Mouse (Mus musculus): ENCODE measurements at regions not wholly inside any gene's neighbourhood (a gene's known extent, or its start where the extent isn't known, plus 50 kb on each side); places are given as distances from the start of the nearest gene placed in this dataset.
A peak's percentile ranks its signal among the peaks of the same experiment; 100 is the strongest.

DNA sequence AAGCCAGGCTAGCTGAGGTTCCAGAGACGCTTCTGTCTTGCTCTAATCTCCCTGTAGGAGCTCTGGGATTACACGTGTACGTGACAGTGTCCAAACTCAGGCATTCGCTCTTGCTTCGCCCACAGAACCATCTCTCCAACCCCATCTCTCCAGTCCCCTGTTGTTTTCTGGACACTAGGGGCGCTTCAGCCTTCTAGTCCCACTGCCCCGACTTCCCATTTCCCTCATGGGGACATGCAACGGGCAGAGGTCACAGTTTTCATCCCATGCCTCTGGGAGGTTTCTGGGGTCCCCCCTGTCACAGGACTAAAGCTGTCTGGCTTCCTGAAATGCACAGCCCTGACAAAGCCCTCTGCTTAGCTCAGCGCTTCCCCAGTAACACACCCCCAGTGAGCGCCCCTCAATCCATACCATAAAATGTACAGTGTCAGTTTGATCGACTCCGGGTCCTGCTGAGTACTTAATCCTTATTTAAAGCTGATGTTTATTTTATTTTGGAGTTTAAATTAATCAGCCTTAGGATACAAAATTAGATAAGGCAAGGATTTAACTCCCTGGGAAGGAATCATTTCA, 208.9 kb upstream of the Kcnab2 start:
- Histone ChIP-seq H3K36me3 (ENCODE audit: control insufficient read depth, insufficient read depth, low read length) (no peaks in the 10 kb centered on the region), H3K4me2 (ENCODE audit: low read length) (no peak overlapping the region), H3K9ac (ENCODE audit: low read length) (no peak overlapping the region), H3K9me3 (replicated peaks; ENCODE audit: control insufficient read depth, low read length) (no peaks in the 10 kb centered on the region), H3K27ac (ENCODE audit: low read depth, low read length) (no peak overlapping the region), H3K27me3 (replicated peaks; ENCODE audit: control insufficient read depth, insufficient read depth, low read length) (no peaks in the 10 kb centered on the region), H3K4me1 (ENCODE audit: control insufficient read depth, insufficient read depth, low read length) (no peaks in the 10 kb centered on the region), H3K4me3 (ENCODE audit: low read depth, low read length) (no peak overlapping the region)
- no peak for ATAC-seq
- WGBS: 44% methylated on average over 12 of the region's 12 CpGs
- DNase-seq (ENCODE audit: low spot score): no peak

DNA sequence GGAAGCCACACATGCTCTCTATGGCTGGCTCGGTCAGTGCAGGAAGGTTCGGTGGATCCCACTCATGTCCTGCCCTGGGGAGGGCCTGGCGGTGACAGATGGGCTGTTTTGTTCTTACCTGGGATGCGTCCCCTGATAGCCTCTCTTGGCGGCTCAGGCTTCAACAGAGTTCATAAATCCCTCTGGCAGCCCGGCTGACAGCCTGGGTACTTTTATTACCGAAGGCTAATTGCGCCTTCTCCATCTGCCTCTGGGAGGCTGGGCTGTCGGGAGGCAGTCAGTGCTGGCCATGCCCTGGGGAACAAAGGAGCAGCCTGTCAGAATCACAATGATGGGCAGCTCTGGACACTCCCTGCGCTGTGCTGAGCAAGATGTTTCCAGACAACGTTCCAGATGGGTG, 196.5 kb upstream of the Kcnab2 start:
- Histone ChIP-seq H3K36me3 (ENCODE audit: control insufficient read depth, insufficient read depth, low read length) (no peaks in the 10 kb centered on the region), H3K4me1 (ENCODE audit: control insufficient read depth, insufficient read depth, low read length) (0 out of 2 replicates have a peak, but pooled peaks cover 3% of the 10 kb centered on the region), H3K27ac (ENCODE audit: low read depth, low read length) (peak overlapping the region; percentile 11; the same call in 1 of the 2 replicates), H3K4me3 (ENCODE audit: low read depth, low read length) (no peak overlapping the region), H3K27me3 (replicated peaks; ENCODE audit: control insufficient read depth, insufficient read depth, low read length) (no peaks in the 10 kb centered on the region), H3K9me3 (replicated peaks; ENCODE audit: control insufficient read depth, low read length) (no peaks in the 10 kb centered on the region), H3K4me2 (ENCODE audit: low read length) (no peak overlapping the region), H3K9ac (ENCODE audit: low read length) (no peak overlapping the region)
- ATAC-seq: peak; percentile 60; the same call in 1 of the 2 replicates
- 43% methylated on average over 11 of the region's 11 CpGs for WGBS
- DNase-seq (ENCODE audit: low spot score): peak; percentile 62

DNA sequence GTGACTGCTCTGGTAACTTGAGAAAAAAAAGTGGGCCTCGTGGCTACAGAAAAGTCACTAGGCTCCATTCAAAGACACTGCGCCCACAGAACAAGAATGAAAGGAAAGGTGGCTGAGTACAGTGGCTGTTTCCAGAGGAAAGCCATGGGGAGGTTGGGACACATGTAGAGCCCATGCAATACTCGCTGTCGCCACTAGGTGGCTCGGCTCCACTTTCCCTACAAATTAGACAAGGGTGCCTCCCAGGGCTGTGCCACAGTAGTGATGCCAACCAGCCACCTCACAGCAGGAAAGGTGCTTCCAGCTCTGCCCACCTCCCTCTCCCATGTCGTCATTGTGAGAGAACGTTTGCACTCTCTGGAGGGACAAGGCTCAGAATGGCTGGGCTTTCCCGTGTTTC, 185.8 kb upstream of the Kcnab2 start:
- H3K27ac ChIP-seq (ENCODE audit: low read depth, low read length): no peak overlapping the region
- 0 out of 2 replicates have a peak, but pooled peaks cover 2% of the 10 kb centered on the region for H3K9me3 ChIP-seq (replicated peaks; ENCODE audit: control insufficient read depth, low read length)
- H3K36me3 ChIP-seq (ENCODE audit: control insufficient read depth, insufficient read depth, low read length): no peaks in the 10 kb centered on the region
- ATAC-seq (no peak), DNase-seq (ENCODE audit: low spot score) (no peak)
- WGBS: 45% methylated on average over 8 of the region's 8 CpGs
- H3K27me3 ChIP-seq (replicated peaks; ENCODE audit: control insufficient read depth, insufficient read depth, low read length): no peaks in the 10 kb centered on the region
- no peak overlapping the region for H3K4me3 ChIP-seq (ENCODE audit: low read depth, low read length)
- no peak overlapping the region for H3K9ac ChIP-seq (ENCODE audit: low read length)
- no peaks in the 10 kb centered on the region for H3K4me1 ChIP-seq (ENCODE audit: control insufficient read depth, insufficient read depth, low read length)
- H3K4me2 ChIP-seq (ENCODE audit: low read length): no peak overlapping the region

DNA sequence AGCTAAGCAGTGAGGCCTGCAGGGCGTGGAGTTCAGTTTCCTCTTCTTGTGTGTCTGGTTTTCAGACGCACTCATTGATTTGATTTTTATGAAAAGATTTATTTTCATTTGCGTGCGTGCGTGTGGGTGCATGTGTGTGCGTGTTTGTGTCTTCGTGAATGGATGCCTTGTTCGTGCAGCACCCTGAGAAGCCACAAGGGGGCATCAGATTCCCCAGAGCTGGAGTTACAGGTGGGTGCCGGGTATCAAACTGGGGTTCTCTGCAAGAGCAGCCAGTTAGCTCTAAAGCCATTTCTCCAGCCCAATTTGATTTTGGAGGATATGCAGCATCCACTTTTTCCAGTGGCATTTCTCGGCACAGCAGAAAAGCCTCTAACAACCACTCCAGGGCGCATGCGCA, 185.4 kb upstream of the Kcnab2 start:
- 96% methylated on average over 12 of the region's 12 CpGs for WGBS
- Histone ChIP-seq H3K4me2 (ENCODE audit: low read length) (no peak overlapping the region), H3K9me3 (replicated peaks; ENCODE audit: control insufficient read depth, low read length) (0 out of 2 replicates have a peak, but pooled peaks cover 2% of the 10 kb centered on the region)

DNA sequence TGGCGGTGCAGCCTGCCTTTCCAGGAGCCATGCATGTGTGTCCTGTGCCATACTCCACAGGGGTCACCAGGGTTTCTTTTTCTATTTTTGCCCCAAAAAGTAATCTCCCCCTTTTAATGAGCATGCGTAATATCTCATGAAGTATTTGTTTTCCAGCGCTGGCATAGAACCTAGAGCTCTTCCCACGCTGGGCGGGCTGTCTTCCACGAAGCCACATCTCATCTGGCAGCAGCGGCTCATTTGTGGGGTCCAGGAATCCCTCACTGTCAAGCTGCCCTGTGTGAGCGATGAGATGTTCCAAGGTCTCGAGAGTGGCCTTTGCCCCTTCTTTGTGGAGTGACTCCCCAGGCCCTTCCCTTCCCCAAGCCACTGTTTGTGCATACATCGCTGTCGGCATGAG, 184.8 kb upstream of the Kcnab2 start:
- Histone ChIP-seq H3K9me3 (replicated peaks; ENCODE audit: control insufficient read depth, low read length) (0 out of 2 replicates have a peak, but pooled peaks cover 2% of the 10 kb centered on the region), H3K4me1 (ENCODE audit: control insufficient read depth, insufficient read depth, low read length) (no peaks in the 10 kb centered on the region), H3K36me3 (ENCODE audit: control insufficient read depth, insufficient read depth, low read length) (no peaks in the 10 kb centered on the region), H3K9ac (ENCODE audit: low read length) (no peak overlapping the region), H3K4me2 (ENCODE audit: low read length) (no peak overlapping the region), H3K27me3 (replicated peaks; ENCODE audit: control insufficient read depth, insufficient read depth, low read length) (no peaks in the 10 kb centered on the region), H3K27ac (ENCODE audit: low read depth, low read length) (no peak overlapping the region), H3K4me3 (ENCODE audit: low read depth, low read length) (no peak overlapping the region)
- DNase-seq (ENCODE audit: low spot score) (no peak), ATAC-seq (no peak)
- WGBS: 90% methylated on average over 11 of the region's 11 CpGs

More for the DNA sequence above, 185.4 kb upstream of the Kcnab2 start:
- Histone ChIP-seq H3K9ac (ENCODE audit: low read length) (no peak overlapping the region), H3K4me1 (ENCODE audit: control insufficient read depth, insufficient read depth, low read length) (no peaks in the 10 kb centered on the region), H3K27ac (ENCODE audit: low read depth, low read length) (no peak overlapping the region), H3K27me3 (replicated peaks; ENCODE audit: control insufficient read depth, insufficient read depth, low read length) (no peaks in the 10 kb centered on the region), H3K36me3 (ENCODE audit: control insufficient read depth, insufficient read depth, low read length) (no peaks in the 10 kb centered on the region), H3K4me3 (ENCODE audit: low read depth, low read length) (no peak overlapping the region)
- DNase-seq (ENCODE audit: low spot score) (no peak), ATAC-seq (no peak)

DNA sequence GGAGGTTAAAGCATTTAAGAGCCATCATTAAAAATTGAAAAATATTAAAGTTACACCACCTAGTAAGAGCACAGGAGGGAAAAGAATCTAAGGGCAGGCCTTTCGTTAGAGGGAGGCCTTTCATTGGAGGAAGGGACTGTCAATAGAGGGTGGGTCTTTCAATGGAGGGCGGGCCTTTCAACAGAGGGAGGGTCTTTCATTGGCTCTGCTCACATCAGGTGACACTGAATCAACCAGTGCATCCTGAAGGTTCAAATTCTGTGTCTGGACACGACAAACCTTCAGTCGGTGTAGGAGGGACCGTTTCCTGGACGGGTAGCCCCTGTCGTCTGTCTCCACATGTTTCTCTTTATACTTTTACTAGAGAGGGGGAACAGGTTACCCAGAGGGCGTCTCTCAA, 172.5 kb upstream of the Kcnab2 start:
- Histone ChIP-seq H3K27me3 (replicated peaks; ENCODE audit: control insufficient read depth, insufficient read depth, low read length) (no peaks in the 10 kb centered on the region), H3K4me3 (ENCODE audit: low read depth, low read length) (no peak overlapping the region), H3K4me1 (ENCODE audit: control insufficient read depth, insufficient read depth, low read length) (no peaks in the 10 kb centered on the region), H3K27ac (ENCODE audit: low read depth, low read length) (no peak overlapping the region), H3K36me3 (ENCODE audit: control insufficient read depth, insufficient read depth, low read length) (no peaks in the 10 kb centered on the region), H3K9me3 (replicated peaks; ENCODE audit: control insufficient read depth, low read length) (no peaks in the 10 kb centered on the region), H3K9ac (ENCODE audit: low read length) (no peak overlapping the region), H3K4me2 (ENCODE audit: low read length) (no peak overlapping the region)
- WGBS: 79% methylated on average over 8 of the region's 8 CpGs
- ATAC-seq: no peak
- DNase-seq (ENCODE audit: low spot score): no peak

DNA sequence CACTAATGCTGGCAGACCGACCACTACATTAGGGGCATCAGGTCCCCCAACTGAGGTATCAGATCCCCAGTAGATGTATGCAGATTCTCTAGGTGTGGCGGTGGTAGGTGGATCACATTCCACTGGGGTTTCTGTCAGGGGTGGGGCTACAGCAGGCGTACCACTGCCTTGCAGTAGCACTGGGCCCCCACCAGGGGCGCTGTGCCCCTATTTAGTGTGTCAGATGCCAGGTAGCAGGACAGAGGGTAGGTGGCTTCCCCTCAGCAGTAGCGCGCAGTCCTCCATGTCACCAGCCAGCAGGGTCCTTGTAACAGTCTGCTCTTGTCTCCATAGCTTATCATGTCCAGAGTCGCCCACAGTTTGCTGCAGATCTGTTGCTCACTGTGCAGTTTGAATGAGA, 169.9 kb upstream of the Kcnab2 start:
- Histone ChIP-seq H3K9ac (ENCODE audit: low read length) (no peak overlapping the region), H3K4me3 (ENCODE audit: low read depth, low read length) (no peak overlapping the region), H3K27me3 (replicated peaks; ENCODE audit: control insufficient read depth, insufficient read depth, low read length) (no peaks in the 10 kb centered on the region), H3K4me1 (ENCODE audit: control insufficient read depth, insufficient read depth, low read length) (no peaks in the 10 kb centered on the region), H3K4me2 (ENCODE audit: low read length) (no peak overlapping the region), H3K9me3 (replicated peaks; ENCODE audit: control insufficient read depth, low read length) (no peaks in the 10 kb centered on the region), H3K36me3 (ENCODE audit: control insufficient read depth, insufficient read depth, low read length) (no peaks in the 10 kb centered on the region), H3K27ac (ENCODE audit: low read depth, low read length) (no peak overlapping the region)
- 54% methylated on average over 7 of the region's 7 CpGs for WGBS
- ATAC-seq (no peak), DNase-seq (ENCODE audit: low spot score) (no peak)

DNA sequence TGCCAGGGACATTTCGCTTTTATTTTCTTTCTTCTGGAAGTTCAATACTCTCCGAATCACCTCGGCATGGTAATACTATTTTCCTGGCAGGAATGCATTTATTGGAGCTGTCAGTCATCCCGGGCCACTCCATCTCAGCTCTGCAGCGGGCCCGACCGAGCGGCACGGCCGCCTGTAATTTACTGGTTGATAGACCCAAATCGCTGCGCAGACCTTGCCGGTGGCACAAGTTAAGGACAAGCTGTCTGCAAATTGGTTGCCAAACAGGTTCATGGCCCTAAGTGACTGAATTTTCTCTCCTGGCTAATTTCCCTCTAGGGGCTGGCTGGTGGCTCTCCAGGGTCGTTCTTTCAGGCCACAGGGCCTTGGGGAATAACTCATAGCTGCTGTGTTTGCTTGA, 169.4 kb upstream of the Kcnab2 start:
- no peaks in the 10 kb centered on the region for H3K36me3 ChIP-seq (ENCODE audit: control insufficient read depth, insufficient read depth, low read length)
- H3K27me3 ChIP-seq (replicated peaks; ENCODE audit: control insufficient read depth, insufficient read depth, low read length): no peaks in the 10 kb centered on the region
- H3K4me1 ChIP-seq (ENCODE audit: control insufficient read depth, insufficient read depth, low read length): 0 out of 2 replicates have a peak, but pooled peaks cover 3% of the 10 kb centered on the region
- ATAC-seq (no peak), DNase-seq (ENCODE audit: low spot score) (no peak)
- H3K4me3 ChIP-seq (ENCODE audit: low read depth, low read length): no peak overlapping the region
- H3K9ac ChIP-seq (ENCODE audit: low read length): no peak overlapping the region
- WGBS: 90% methylated on average over 14 of the region's 14 CpGs
- no peaks in the 10 kb centered on the region for H3K9me3 ChIP-seq (replicated peaks; ENCODE audit: control insufficient read depth, low read length)
- H3K27ac ChIP-seq (ENCODE audit: low read depth, low read length): no peak overlapping the region
- H3K4me2 ChIP-seq (ENCODE audit: low read length): no peak overlapping the region

DNA sequence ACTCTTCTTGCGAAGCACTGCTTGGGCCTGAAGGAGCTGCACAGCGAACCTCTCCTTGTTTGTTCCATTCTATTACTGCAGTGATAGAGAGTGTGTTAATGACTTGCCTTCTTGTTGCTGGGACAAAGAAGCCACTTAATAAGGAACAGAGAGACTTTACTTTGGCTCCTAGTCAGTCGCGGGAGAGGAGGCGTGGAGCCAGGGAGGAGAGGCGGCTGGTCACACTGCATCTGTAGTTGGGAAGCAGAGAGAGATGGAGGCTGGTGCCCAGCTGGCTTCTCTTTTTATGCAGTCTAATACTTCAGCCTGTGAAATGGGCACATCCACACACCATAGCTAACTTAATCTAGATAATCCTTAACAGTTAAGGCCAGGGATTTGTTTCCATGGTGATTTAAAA, 159.4 kb upstream of the Kcnab2 start:
- ATAC-seq (no peak), DNase-seq (ENCODE audit: low spot score) (no peak)
- H3K4me2 ChIP-seq (ENCODE audit: low read length): no peak overlapping the region
- H3K9me3 ChIP-seq (replicated peaks; ENCODE audit: control insufficient read depth, low read length): no peaks in the 10 kb centered on the region
- H3K27ac ChIP-seq (ENCODE audit: low read depth, low read length): no peak overlapping the region
- no peaks in the 10 kb centered on the region for H3K36me3 ChIP-seq (ENCODE audit: control insufficient read depth, insufficient read depth, low read length)
- H3K27me3 ChIP-seq (replicated peaks; ENCODE audit: control insufficient read depth, insufficient read depth, low read length): no peaks in the 10 kb centered on the region
- no peak overlapping the region for H3K4me3 ChIP-seq (ENCODE audit: low read depth, low read length)
- H3K4me1 ChIP-seq (ENCODE audit: control insufficient read depth, insufficient read depth, low read length): peaks cover 20% of the 10 kb centered on the region
- 20% methylated on average over 6 of the region's 6 CpGs for WGBS
- no peak overlapping the region for H3K9ac ChIP-seq (ENCODE audit: low read length)

Data from forebrain, embryonic 14.5 days (tissue).